Mouse (Mus musculus) liver, postnatal 0 days (tissue): ENCODE data around the gene Cdk6.

Experiments used
- CTCF ChIP-seq: sonication (generic); IDR thresholded peaks from 2 replicates; pipeline ENCODE4 v1.5.1; 2016; ENCODE audit warnings: antibody characterized with exemption, low read depth
- EP300 ChIP-seq: IDR thresholded peaks from 2 replicates; pipeline ENCODE4 v1.6.1; 2016; ENCODE audit warnings: antibody characterized with exemption, low read depth, mild to moderate bottlenecking

DNA sequence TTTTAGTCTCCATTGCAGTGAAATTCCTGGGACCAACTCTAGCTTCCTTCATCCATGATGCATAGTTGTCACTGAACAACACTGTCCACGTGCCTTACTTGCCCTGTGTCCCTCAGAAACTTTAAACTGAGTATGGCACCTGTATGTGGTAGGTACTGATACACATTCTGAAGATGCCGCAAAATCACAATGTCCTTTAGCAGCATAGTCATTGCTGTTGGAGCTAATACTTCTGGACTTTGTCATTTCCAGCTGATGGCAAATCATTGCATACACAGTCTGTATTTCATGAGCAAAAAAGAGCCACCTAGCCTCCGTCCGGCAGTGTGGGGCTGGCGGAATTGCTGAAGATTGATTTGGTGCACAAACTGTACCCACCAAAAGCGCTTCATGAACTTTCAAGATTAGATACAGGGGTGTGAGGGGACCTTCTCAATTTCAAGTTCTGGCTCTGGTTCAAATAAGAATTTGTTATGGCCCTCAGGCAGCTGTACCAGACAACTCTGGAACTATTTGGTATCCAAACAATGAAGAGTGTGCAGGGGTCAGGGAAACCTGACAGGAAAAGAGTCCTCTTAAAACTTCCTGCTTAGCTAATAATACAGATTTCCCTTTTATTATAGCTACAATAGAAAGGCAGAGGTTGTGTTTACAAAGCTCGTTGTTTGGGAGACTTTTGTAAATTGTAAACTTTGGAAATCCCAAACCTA is 44.9 kb downstream of the Cdk6 start:
- no peak for TF ChIP-seq CTCF
- TF ChIP-seq EP300 = no peak
